Mouse (Mus musculus): ENCODE measurements at regions not wholly inside any gene's neighbourhood (a gene's known extent, or its start where the extent isn't known, plus 50 kb on each side); places are given as distances from the start of the nearest gene placed in this dataset.

DNA sequence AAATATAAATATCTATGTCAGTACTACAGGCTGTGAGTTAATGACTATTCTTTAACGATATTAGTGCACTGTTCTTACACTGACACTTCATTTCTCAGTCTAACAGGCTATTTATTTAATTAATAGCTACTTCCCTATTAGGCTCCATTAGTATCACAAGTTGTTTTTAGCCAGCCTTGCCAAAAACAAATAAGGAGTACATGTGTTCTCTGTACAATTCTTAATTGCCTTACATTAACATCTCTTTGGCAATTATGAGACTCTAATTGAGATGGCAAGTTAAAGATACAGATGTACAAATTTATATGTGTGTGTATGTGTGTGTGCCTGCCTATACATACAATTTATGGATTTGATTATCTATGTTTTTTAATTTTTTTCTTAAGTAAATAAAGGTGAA is 67.1 kb upstream of the Spaca1 start:
- TF ChIP-seq EP300 (IDR thresholded peaks at IDR 0.05; ENCODE audit: low read depth) (no peak), CTCF (IDR thresholded peaks at IDR 0.05; ENCODE audit: low read depth) (no peak)
